9 mouse cellular contexts compared by ENCODE assay signal in genomic region chr14:57372348-57373102, GRCm38 (mm10). TPM values are rescaled to one million over a fixed set of nuclear protein-coding genes. Genes with fewer than 3 reads are reported as not detected.
DNase-seq lines count a peak whose midpoint lies in the region; ATAC-seq and TF ChIP-seq lines count a peak whose summit lies in the region.
"Had no signal": no experiment of that assay in that cellular context is flagged by ENCODE, and none has a peak within 500 bp of the region (broad histone marks: within the 10 kb centered on the region; RNA-seq: fewer than 3 reads in every experiment).

No protein-coding gene starts in this region.

- no peak overlapping the region for H3K27ac ChIP-seq in heart, embryonic 12.5 days (ENCODE audit: poor library complexity, severe bottlenecking)
- no peak overlapping the region for H3K27ac ChIP-seq in hindbrain, postnatal 0 days
- H3K27ac ChIP-seq in left cerebral cortex, adult 2 months: no peak overlapping the region
- H3K27ac ChIP-seq in midbrain, embryonic 11.5 days (ENCODE audit: low read depth, low read length): no peak overlapping the region

- H3K4me1 ChIP-seq in heart, embryonic 12.5 days (replicated peaks): no peaks in the 10 kb centered on the region
- H3K4me1 ChIP-seq in hindbrain, postnatal 0 days (ENCODE audit: insufficient read depth, low read length): no peaks in the 10 kb centered on the region
- no peaks in the 10 kb centered on the region for H3K4me1 ChIP-seq in midbrain, embryonic 11.5 days (ENCODE audit: control insufficient read depth, insufficient read depth, low read length)

- ATAC-seq in heart, embryonic 12.5 days (ENCODE audit: insufficient number of reproducible peaks, low FRiP score): no peak
- peak; percentile 80 for ATAC-seq in hindbrain, postnatal 0 days
- no peak for ATAC-seq in midbrain, embryonic 11.5 days (ENCODE audit: low FRiP score)

- no peak overlapping the region for H3K9ac ChIP-seq in heart, embryonic 12.5 days
- no peak overlapping the region for H3K9ac ChIP-seq in hindbrain, postnatal 0 days (replicated peaks; ENCODE audit: low read length)
- H3K9ac ChIP-seq in midbrain, embryonic 11.5 days (ENCODE audit: low read length): no peak overlapping the region

- intact Hi-C loops in left cerebral cortex, adult 2 months (cut with DNase I): loop anchor here (1.0 to 10.0 kb wide), 5 partner anchors 37 to 1740 kb away; no protein-coding TSS in a partner anchor

- WGBS in heart, embryonic 12.5 days: 42% methylated on average over 8 of the region's 8 CpGs
- 52% methylated on average over 8 of the region's 8 CpGs for WGBS in hindbrain, postnatal 0 days
- WGBS in midbrain, embryonic 11.5 days: 46% methylated on average over 8 of the region's 8 CpGs

- DNase-seq in heart, adult 8-10 months (ENCODE audit: low spot score): peak; percentile 72
- peak; percentile 60 for DNase-seq in cerebellum, adult 11 months
- peak; percentile 80 for DNase-seq in forelimb bud, embryonic 11.5 days (ENCODE audit: low read depth, low spot score)
- DNase-seq in hindbrain, postnatal 0 days (ENCODE audit: low spot score): peak; percentile 91
- peak; percentile 71 to 74 for DNase-seq in left cerebral cortex, adult 2 months (ENCODE audit: extremely low spot score in 1 of 2, low spot score in 2 of 2)
- peak; percentile 96 for DNase-seq in midbrain, embryonic 11.5 days (ENCODE audit: low spot score, missing footprints)
- DNase-seq in skeletal muscle tissue, adult 2 months (ENCODE audit: low read depth, low spot score): peak; percentile 54

- no peaks in the 10 kb centered on the region for H3K9me3 ChIP-seq in heart, embryonic 12.5 days (replicated peaks)
- H3K9me3 ChIP-seq in hindbrain, postnatal 0 days (ENCODE audit: low read length): no peaks in the 10 kb centered on the region
- no peaks in the 10 kb centered on the region for H3K9me3 ChIP-seq in midbrain, embryonic 11.5 days (ENCODE audit: control insufficient read depth, low read length)

- H3K27me3 ChIP-seq in heart, embryonic 12.5 days (replicated peaks): no peaks in the 10 kb centered on the region; the same call in 1 of the 2 replicates
- H3K27me3 ChIP-seq in hindbrain, postnatal 0 days (ENCODE audit: insufficient read depth, low read length): no peaks in the 10 kb centered on the region
- H3K27me3 ChIP-seq in midbrain, embryonic 11.5 days (ENCODE audit: control insufficient read depth, insufficient read depth, low read length): no peaks in the 10 kb centered on the region

- H3K36me3 ChIP-seq in heart, embryonic 12.5 days: no peaks in the 10 kb centered on the region
- no peaks in the 10 kb centered on the region for H3K36me3 ChIP-seq in hindbrain, postnatal 0 days (ENCODE audit: insufficient read depth, low read length)
- H3K36me3 ChIP-seq in midbrain, embryonic 11.5 days (ENCODE audit: control insufficient read depth, insufficient read depth, low read length): no peaks in the 10 kb centered on the region

- H3K4me2 ChIP-seq in heart, embryonic 12.5 days: no peak overlapping the region
- H3K4me2 ChIP-seq in hindbrain, postnatal 0 days (ENCODE audit: low read depth, low read length): no peak overlapping the region
- H3K4me2 ChIP-seq in midbrain, embryonic 11.5 days: no peak overlapping the region

- H3K4me3 ChIP-seq in heart, embryonic 12.5 days: no peak overlapping the region
- no peak overlapping the region for H3K4me3 ChIP-seq in hindbrain, postnatal 0 days (ENCODE audit: low read length)
- no peak overlapping the region for H3K4me3 ChIP-seq in left cerebral cortex, adult 2 months
- no peak overlapping the region for H3K4me3 ChIP-seq in midbrain, embryonic 11.5 days (ENCODE audit: low read depth, low read length)
- H3K4me3 ChIP-seq: myocyte had no signal

- peak; percentile 88 for TF ChIP-seq CTCF in hindbrain, postnatal 0 days (IDR thresholded peaks at IDR 0.05; ENCODE audit: low read depth)
- peak; percentile 78 for TF ChIP-seq CTCF in left cerebral cortex, adult 2 months (IDR thresholded peaks at IDR 0.05)

RNA-seq across cellular contexts. Expression of gene Cryl1, which starts 25.8 kb away (rescaled TPM):
- total RNA-seq in heart, adult 8-10 months (2022): 1 to 10 TPM; 6.5 to 8.4 (median 7.5) TPM
- 10.9 and 12.1 TPM in 2 replicates for polyA plus RNA-seq in heart, embryonic 12.5 days (2016; fragmentation: Nextera tagmentation; extraction: Ambion mirVana)
- total RNA-seq in hindbrain, postnatal 0 days (2014; rRNA removed): 13.3 and 16.0 TPM in 2 replicates
- 19.2 and 19.3 TPM in 2 replicates for polyA plus RNA-seq in hindbrain, postnatal 0 days (2015; fragmentation: Nextera tagmentation; extraction: Ambion mirVana)
- total RNA-seq in left cerebral cortex, adult 2 months (2021): 10 to 100 TPM; 16.1 to 19.7 TPM
- 8.2 and 9.2 TPM in 2 replicates for polyA plus RNA-seq in midbrain, embryonic 11.5 days (2014; fragmentation: Nextera tagmentation; extraction: Ambion mirVana)

RNA-seq across cellular contexts. Expression of gene Ift88, which starts 51.3 kb away (rescaled TPM):
- 1 to 10 TPM; 3.9 to 5.8 (median 5.1) TPM for total RNA-seq in heart, adult 8-10 months (2022)
- 5.6 and 8.1 TPM in 2 replicates for polyA plus RNA-seq in heart, embryonic 12.5 days (2016; fragmentation: Nextera tagmentation; extraction: Ambion mirVana)
- total RNA-seq in hindbrain, postnatal 0 days (2014; rRNA removed): 15.2 and 16.7 TPM in 2 replicates
- 16.3 and 18.4 TPM in 2 replicates for polyA plus RNA-seq in hindbrain, postnatal 0 days (2015; fragmentation: Nextera tagmentation; extraction: Ambion mirVana)
- 10 to 100 TPM; 15.5 to 20.0 TPM for total RNA-seq in left cerebral cortex, adult 2 months (2021)
- 17.2 and 18.1 TPM in 2 replicates for polyA plus RNA-seq in midbrain, embryonic 11.5 days (2014; fragmentation: Nextera tagmentation; extraction: Ambion mirVana)
